Mouse (Mus musculus): ENCODE results near the gene Nckipsd.

The Nckipsd gene

GRCm38 (mm10) chr9:108808163-108808665, at the start of gene Nckipsd:
Gene Nckipsd (plus strand): TSS chr9:108808368.
- peak; percentile 97 for DNase-seq

GRCm38 (mm10) chr9:108759121-108759520, 49.0 kb upstream of the Nckipsd start:
- no peak for DNase-seq

GRCm38 (mm10) chr9:108759805-108760204, 48.4 kb upstream of the Nckipsd start:
- DNase-seq, result peak; percentile 32

GRCm38 (mm10) chr9:108761561-108761960, 46.6 kb upstream of the Nckipsd start:
- no peak for DNase-seq

- no peak for DNase-seq
Measured at GRCm38 (mm10) chr9:108764971-108765370, 43.2 kb upstream of the Nckipsd start.

- no peak for DNase-seq
Measured at GRCm38 (mm10) chr9:108776614-108777013, 31.6 kb upstream of the Nckipsd start.

- no peak for DNase-seq
Measured at GRCm38 (mm10) chr9:108777276-108777675, 30.9 kb upstream of the Nckipsd start.

GRCm38 (mm10) chr9:108780959-108781358, 27.2 kb upstream of the Nckipsd start:
- no peak for DNase-seq

GRCm38 (mm10) chr9:108781891-108782290, 26.3 kb upstream of the Nckipsd start:
- no peak for DNase-seq

GRCm38 (mm10) chr9:108782836-108783547, 25.2 kb upstream of the Nckipsd start:
- no peak for DNase-seq

GRCm38 (mm10) chr9:108783548-108784463, 24.4 kb upstream of the Nckipsd start, which contains the start of gene Ip6k2:
Gene Ip6k2 (plus strand): TSS chr9:108783796.
- peak; percentile 98 for DNase-seq

- DNase-seq, result no peak
Measured at GRCm38 (mm10) chr9:108785416-108785815, 22.8 kb upstream of the Nckipsd start.

GRCm38 (mm10) chr9:108786494-108786893, 21.7 kb upstream of the Nckipsd start:
- no peak for DNase-seq

- DNase-seq, result no peak
Measured at GRCm38 (mm10) chr9:108787080-108787479, 21.1 kb upstream of the Nckipsd start.

- DNase-seq, result no peak
Measured at GRCm38 (mm10) chr9:108788713-108789112, 19.5 kb upstream of the Nckipsd start.

- no peak for DNase-seq
Measured at GRCm38 (mm10) chr9:108792307-108792706, 15.9 kb upstream of the Nckipsd start.

GRCm38 (mm10) chr9:108792730-108793129, 15.4 kb upstream of the Nckipsd start:
- no peak for DNase-seq

- no peak for DNase-seq
Measured at GRCm38 (mm10) chr9:108795281-108795680, 12.9 kb upstream of the Nckipsd start.

- DNase-seq, result no peak
Measured at GRCm38 (mm10) chr9:108795762-108796161, 12.4 kb upstream of the Nckipsd start.

GRCm38 (mm10) chr9:108796351-108796981, 11.7 kb upstream of the Nckipsd start:
- DNase-seq, result no peak

- DNase-seq, result no peak
Measured at GRCm38 (mm10) chr9:108797477-108797876, 10.7 kb upstream of the Nckipsd start.

- no peak for DNase-seq
Measured at GRCm38 (mm10) chr9:108798508-108799075, 9.6 kb upstream of the Nckipsd start.

- DNase-seq, result no peak
Measured at GRCm38 (mm10) chr9:108799564-108799963, 8.6 kb upstream of the Nckipsd start.
